Mouse (Mus musculus): ENCODE measurements around the gene Pheta2. TPM values are rescaled to one million over a fixed set of nuclear protein-coding genes. Genes with fewer than 3 reads are reported as not detected.

The Pheta2 gene
- polyA plus RNA-seq, 1 experiment = not detected

- Histone ChIP-seq H3K4me3 (ENCODE audit: insufficient read depth, low read depth, low read length) (no peak overlapping the region), H3K27ac (ENCODE audit: insufficient read depth, low read depth, low read length) (no peak overlapping the region), H3K4me1 (ENCODE audit: control insufficient read depth, insufficient read depth, low read length) (no peaks in the 10 kb centered on the region)
- WGBS = 53% methylated on average over 1 of the region's 1 CpGs
- no peak for TF ChIP-seq POLR2A (IDR thresholded peaks at IDR 0.05; ENCODE audit: insufficient read depth, low read depth, low read length)
- TF ChIP-seq CTCF (IDR thresholded peaks at IDR 0.05; ENCODE audit: insufficient read depth, low read depth, low read length) = no peak
These were observed 19.1 kb upstream of the Pheta2 start for GRCm38 (mm10) chr15:82319613-82320012.

GRCm38 (mm10) chr15:82322195-82322594 is 16.5 kb upstream of the Pheta2 start:
- TF ChIP-seq POLR2A (IDR thresholded peaks at IDR 0.05; ENCODE audit: insufficient read depth, low read depth, low read length) (no peak), CTCF (IDR thresholded peaks at IDR 0.05; ENCODE audit: insufficient read depth, low read depth, low read length) (no peak)
- H3K4me1 ChIP-seq (ENCODE audit: control insufficient read depth, insufficient read depth, low read length) = no peaks in the 10 kb centered on the region
- WGBS = 79% methylated on average over 8 of the region's 8 CpGs
- no peak overlapping the region for H3K27ac ChIP-seq (ENCODE audit: insufficient read depth, low read depth, low read length)
- no peak overlapping the region for H3K4me3 ChIP-seq (ENCODE audit: insufficient read depth, low read depth, low read length)

- no peak for TF ChIP-seq POLR2A (IDR thresholded peaks at IDR 0.05; ENCODE audit: insufficient read depth, low read depth, low read length)
- TF ChIP-seq CTCF (IDR thresholded peaks at IDR 0.05; ENCODE audit: insufficient read depth, low read depth, low read length) = no peak
- WGBS = 84% methylated on average over 2 of the region's 2 CpGs
- H3K4me1 ChIP-seq (ENCODE audit: control insufficient read depth, insufficient read depth, low read length) = no peaks in the 10 kb centered on the region
- H3K4me3 ChIP-seq (ENCODE audit: insufficient read depth, low read depth, low read length) = no peak overlapping the region
- no peak overlapping the region for H3K27ac ChIP-seq (ENCODE audit: insufficient read depth, low read depth, low read length)
These were observed 13.4 kb upstream of the Pheta2 start for GRCm38 (mm10) chr15:82325382-82325781.

- Histone ChIP-seq H3K4me1 (ENCODE audit: control insufficient read depth, insufficient read depth, low read length) (peaks cover 19% of the 10 kb centered on the region), H3K4me3 (ENCODE audit: insufficient read depth, low read depth, low read length) (no peak overlapping the region), H3K27ac (ENCODE audit: insufficient read depth, low read depth, low read length) (no peak overlapping the region)
- no peak for TF ChIP-seq POLR2A (IDR thresholded peaks at IDR 0.05; ENCODE audit: insufficient read depth, low read depth, low read length)
- TF ChIP-seq CTCF (IDR thresholded peaks at IDR 0.05; ENCODE audit: insufficient read depth, low read depth, low read length) = no peak
- 95% methylated on average over 4 of the region's 4 CpGs for WGBS
These were observed 3.5 kb upstream of the Pheta2 start for GRCm38 (mm10) chr15:82335194-82335593.

- Histone ChIP-seq H3K4me1 (ENCODE audit: control insufficient read depth, insufficient read depth, low read length) (peaks cover 25% of the 10 kb centered on the region), H3K27ac (ENCODE audit: insufficient read depth, low read depth, low read length) (no peak overlapping the region), H3K4me3 (ENCODE audit: insufficient read depth, low read depth, low read length) (no peak overlapping the region)
- 74% methylated on average over 12 of the region's 12 CpGs for WGBS
- TF ChIP-seq CTCF (IDR thresholded peaks at IDR 0.05; ENCODE audit: insufficient read depth, low read depth, low read length) (no peak), POLR2A (IDR thresholded peaks at IDR 0.05; ENCODE audit: insufficient read depth, low read depth, low read length) (no peak)
These were observed 2.1 kb upstream of the Pheta2 start for GRCm38 (mm10) chr15:82336629-82337028.

GRCm38 (mm10) chr15:82337875-82338274 is 867 bp upstream of the Pheta2 start:
- 28% methylated on average over 4 of the region's 4 CpGs for WGBS
- TF ChIP-seq POLR2A (IDR thresholded peaks at IDR 0.05; ENCODE audit: insufficient read depth, low read depth, low read length) (no peak), CTCF (IDR thresholded peaks at IDR 0.05; ENCODE audit: insufficient read depth, low read depth, low read length) (no peak)
- Histone ChIP-seq H3K4me1 (ENCODE audit: control insufficient read depth, insufficient read depth, low read length) (peaks cover 25% of the 10 kb centered on the region), H3K4me3 (ENCODE audit: insufficient read depth, low read depth, low read length) (peak overlapping the region; percentile 80), H3K27ac (ENCODE audit: insufficient read depth, low read depth, low read length) (no peak overlapping the region)

- Histone ChIP-seq H3K4me1 (ENCODE audit: control insufficient read depth, insufficient read depth, low read length) (peaks cover 25% of the 10 kb centered on the region), H3K27ac (ENCODE audit: insufficient read depth, low read depth, low read length) (peak overlapping the region; percentile 36; the same call in 1 of the 2 replicates), H3K4me3 (ENCODE audit: insufficient read depth, low read depth, low read length) (peak overlapping the region; percentile 80)
- TF ChIP-seq CTCF (IDR thresholded peaks at IDR 0.05; ENCODE audit: insufficient read depth, low read depth, low read length) (no peak), POLR2A (IDR thresholded peaks at IDR 0.05; ENCODE audit: insufficient read depth, low read depth, low read length) (no peak)
- 44% methylated on average over 10 of the region's 10 CpGs for WGBS
These were observed 408 bp downstream of the Pheta2 start for GRCm38 (mm10) chr15:82339150-82339549.

- 71% methylated on average over 8 of the region's 8 CpGs for WGBS
- TF ChIP-seq CTCF (IDR thresholded peaks at IDR 0.05; ENCODE audit: insufficient read depth, low read depth, low read length) (no peak), POLR2A (IDR thresholded peaks at IDR 0.05; ENCODE audit: insufficient read depth, low read depth, low read length) (no peak)
- no peak overlapping the region for H3K4me3 ChIP-seq (ENCODE audit: insufficient read depth, low read depth, low read length)
- no peak overlapping the region for H3K27ac ChIP-seq (ENCODE audit: insufficient read depth, low read depth, low read length)
- H3K4me1 ChIP-seq (ENCODE audit: control insufficient read depth, insufficient read depth, low read length) = peaks cover 25% of the 10 kb centered on the region
These were observed 1.0 kb downstream of the Pheta2 start for GRCm38 (mm10) chr15:82339634-82340254.

- TF ChIP-seq CTCF (IDR thresholded peaks at IDR 0.05; ENCODE audit: insufficient read depth, low read depth, low read length) (no peak), POLR2A (IDR thresholded peaks at IDR 0.05; ENCODE audit: insufficient read depth, low read depth, low read length) (no peak)
- Histone ChIP-seq H3K27ac (ENCODE audit: insufficient read depth, low read depth, low read length) (no peak overlapping the region), H3K4me1 (ENCODE audit: control insufficient read depth, insufficient read depth, low read length) (peaks cover 25% of the 10 kb centered on the region), H3K4me3 (ENCODE audit: insufficient read depth, low read depth, low read length) (no peak overlapping the region)
- 57% methylated on average over 21 of the region's 21 CpGs for WGBS
These were observed 1.8 kb downstream of the Pheta2 start for GRCm38 (mm10) chr15:82340414-82341035.
